In genomic region chr1:126517427-126517826, GRCm38 (mm10) we compare ENCODE assay signal across 17 mouse cellular contexts.
DNase-seq lines count a peak whose midpoint lies in the region; TF ChIP-seq lines count a peak whose summit lies in the region.
"Had no signal": no experiment of that assay in that cellular context is flagged by ENCODE, and none has a peak within 500 bp of the region (broad histone marks: within the 10 kb centered on the region; RNA-seq: fewer than 3 reads in every experiment).

No protein-coding gene starts in this region.

- TF ChIP-seq POLR2A in heart, adult 2 months (IDR thresholded peaks at IDR 0.05; ENCODE audit: insufficient read depth, low read depth, low read length), result no peak

- H3K9me3 ChIP-seq in heart, embryonic 10.5 days, result no peaks in the 10 kb centered on the region

- no peak overlapping the region for H3K27ac ChIP-seq in heart, adult 2 months
- no peak overlapping the region for H3K27ac ChIP-seq in heart, embryonic 10.5 days

- TF ChIP-seq CTCF in heart, adult 2 months (IDR thresholded peaks at IDR 0.05), result no peak

- TF ChIP-seq EP300 in heart, adult 2 months (IDR thresholded peaks at IDR 0.05; ENCODE audit: insufficient read depth, low read depth, low read length), result no peak

- DNase-seq in heart, adult 11 months, result peak; percentile 61
- DNase-seq in heart, adult 2 months, result no peak
- peak; percentile 70 for DNase-seq in heart, embryonic 10.5 days (ENCODE audit: low spot score)
- DNase-seq in heart, postnatal 14 days, result no peak
- DNase-seq: adrenal gland, adult 2 months; adrenal gland, adult 8-10 months; adrenal gland, postnatal 10 days; adrenal gland, postnatal 14 days; adrenal gland, postnatal 25 days; adrenal gland, postnatal 36 days; B cell, adult 2 months; cerebellum, adult 11 months; cerebellum, adult 11-12 months; cerebellum, adult 18-20 months had no signal

- no peak overlapping the region for H3K9ac ChIP-seq in heart, adult 2 months (ENCODE audit: low read depth, low read length)

- H3K36me3 ChIP-seq in heart, adult 2 months (ENCODE audit: control insufficient read depth, insufficient read depth, low read length), result peaks cover 3% of the 10 kb centered on the region
- no peaks in the 10 kb centered on the region for H3K36me3 ChIP-seq in heart, embryonic 10.5 days
- H3K36me3 ChIP-seq: G1E had no signal

- peaks cover 2% of the 10 kb centered on the region for H3K4me1 ChIP-seq in heart, adult 2 months (ENCODE audit: control insufficient read depth, insufficient read depth, low read length)
- H3K4me1 ChIP-seq in heart, embryonic 10.5 days, result no peaks in the 10 kb centered on the region

- no peak overlapping the region for H3K4me3 ChIP-seq in heart, adult 2 months
- H3K4me3 ChIP-seq in heart, embryonic 10.5 days, result no peak overlapping the region

- no peaks in the 10 kb centered on the region for H3K27me3 ChIP-seq in heart, adult 2 months (ENCODE audit: control insufficient read depth, insufficient read depth, low read length)
- no peaks in the 10 kb centered on the region for H3K27me3 ChIP-seq in heart, embryonic 10.5 days (ENCODE audit: insufficient read depth, poor library complexity, severe bottlenecking)
- H3K27me3 ChIP-seq: CH12.LX, Patski had no signal

- 86% methylated on average over 1 of the region's 1 CpGs for WGBS in heart, adult 2 months
- WGBS in heart, embryonic 10.5 days, result 65% methylated on average over 1 of the region's 1 CpGs

- intact Hi-C loops in heart, adult 2 months (cut with DNase I), result no loop called here
- intact Hi-C loops in heart, postnatal 14 days (cut with DNase I), result no loop called here

- H3K79me2 ChIP-seq in heart, adult 2 months (replicated peaks; ENCODE audit: control insufficient read depth, insufficient read depth, low read length), result no peaks in the 10 kb centered on the region

Comparison
In these comparisons a context has a peak if more than half of its experiments do, and no peak if none do; other contexts are left out.
1. DNase-seq: peak in heart, adult 11 months (single experiment) and heart, embryonic 10.5 days (single experiment); none in heart, adult 2 months (0 of 2) and heart, postnatal 14 days (0 of 2).